Mouse (Mus musculus): ENCODE measurements around the gene Ahdc1.

GRCm38 (mm10) chr4:133047353-133048105 lies 36.5 kb downstream of the Ahdc1 start:
- TF ChIP-seq CTCF (conservative IDR thresholded peaks at IDR 0.05; ENCODE audit: low read length), result no peak
- no peak for TF ChIP-seq POU5F1 (IDR thresholded peaks at IDR 0.05; ENCODE audit: borderline replicate concordance, low read length)
- TF ChIP-seq NANOG (IDR thresholded peaks at IDR 0.05; ENCODE audit: borderline replicate concordance, low read length), result no peak

All from E14TG2a.4 (cell line).